Mouse (Mus musculus) testis, adult 2 months (tissue): ENCODE data around the gene Sft2d1.

ENCODE experiments used
- CTCF ChIP-seq: fragments of 200-500 bp; IDR thresholded peaks from 2 replicates; pipeline ENCODE4 v1.5.1; 2012; ENCODE audit warnings: low read depth, mild to moderate bottlenecking, inconsistent platforms, low read length, moderate library complexity; ENCODE audit not compliant: control insufficient read depth, insufficient read depth, insufficient replicate concordance
- POLR2A ChIP-seq: fragments of 200-500 bp; IDR thresholded peaks from 2 replicates; pipeline ENCODE4 v1.6.1; 2012; ENCODE audit warnings: low read depth, mild to moderate bottlenecking, inconsistent platforms, low read length, moderate library complexity; ENCODE audit not compliant: control insufficient read depth

GRCm38 (mm10) chr17:8371834-8372233 lies 60.9 kb downstream of the Sft2d1 start:
- TF ChIP-seq POLR2A (no peak), CTCF (no peak)
